Mouse (Mus musculus) CD8-positive naive resting alpha-beta T cell, adult 57 days (primary cell): ENCODE results near the gene Trnp1. TPM values are rescaled to one million over a fixed set of nuclear protein-coding genes. Genes with fewer than 3 reads are reported as not detected.

ENCODE experiments used
- total RNA-seq: library from RNA; stranded (reverse); gene quantifications from one replicate; pipeline ENCODE4 v1.2.4, GENCODE M21; 2023

The Trnp1 gene
- total RNA-seq = 27.5 TPM

GRCm38 (mm10) chr4:133498160-133498724 is at the start of gene Trnp1:
Trnp1 (minus strand) TSS chr4:133498550.

GRCm38 (mm10) chr4:133545272-133546231 is 47.2 kb upstream of the Trnp1 start, which contains the start of gene Nudc:
Nudc (minus strand) TSS chr4:133545996.

DNA sequence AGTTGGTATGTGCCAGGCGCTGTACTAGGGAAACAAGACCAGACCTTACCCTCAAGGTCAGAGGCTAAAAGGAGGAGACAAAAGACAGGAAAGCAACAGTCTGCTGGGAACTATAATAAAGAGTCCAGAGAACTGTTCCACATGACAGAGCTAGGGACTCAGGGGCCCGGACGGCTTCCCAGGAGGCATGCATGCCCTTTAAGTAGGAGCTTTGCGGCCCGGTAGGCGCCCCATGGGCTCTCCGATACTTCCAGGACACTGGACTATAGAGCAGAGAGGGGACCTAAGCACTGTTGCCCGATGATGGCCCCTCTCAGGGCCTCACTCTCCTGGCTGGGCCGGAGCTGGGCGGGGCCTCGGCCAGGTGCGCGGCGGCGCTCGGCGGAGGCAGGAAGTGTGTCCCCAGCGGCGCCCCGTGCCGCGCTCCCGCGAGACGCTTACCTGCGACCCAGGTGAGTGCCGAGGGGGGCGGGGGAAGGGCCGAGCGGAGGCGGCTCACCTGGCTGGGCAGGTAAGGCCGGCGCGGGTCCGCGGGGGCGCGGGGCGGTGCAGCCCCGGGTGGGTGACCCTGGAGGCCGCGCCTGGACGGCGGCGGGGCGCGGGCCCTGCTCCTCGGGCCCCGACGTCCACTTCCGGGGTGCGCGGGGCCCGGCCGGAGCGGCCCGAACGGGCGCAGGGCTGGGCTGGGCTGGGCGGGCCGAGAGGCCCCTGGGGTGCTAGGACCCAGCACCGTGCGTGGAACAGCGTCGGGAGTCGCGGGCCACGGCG is 20.4 kb upstream of the Trnp1 start, which contains the start of gene Kdf1:
Kdf1 (plus strand) TSS at position 363 of the 768 bp plus-strand sequence.

GRCm38 (mm10) chr4:133479458-133480184 is 18.7 kb downstream of the Trnp1 start, which contains the start of gene Tent5b:
Tent5b (plus strand) TSS chr4:133480132.

Other genes with a start within 250 kb of the Trnp1 start
- gene Sytl1, start 235.4 kb downstream of the Trnp1 start, total RNA-seq = 32.6 TPM
- 55.5 TPM for gene Tmem222, start 220.8 kb downstream of the Trnp1 start, total RNA-seq
- 44.1 TPM for gene Wdtc1, start 145.1 kb downstream of the Trnp1 start, total RNA-seq
- gene Slc9a1, start 128.8 kb downstream of the Trnp1 start, total RNA-seq = 49.2 TPM
- gene Tent5b, start 18.4 kb downstream of the Trnp1 start, total RNA-seq = not detected
- gene Kdf1, start 20.4 kb upstream of the Trnp1 start, total RNA-seq = 0.31 TPM
- 96.8 TPM for gene Nudc, start 47.4 kb upstream of the Trnp1 start, total RNA-seq
- gene Nr0b2, start 54.8 kb upstream of the Trnp1 start, total RNA-seq = not detected
- gene Gpatch3, start 76.2 kb upstream of the Trnp1 start, total RNA-seq = 23.5 TPM
- 24.1 TPM for gene Gpn2, start 85.8 kb upstream of the Trnp1 start, total RNA-seq
- 49.2 TPM for gene Sfn, start 103.6 kb upstream of the Trnp1 start, total RNA-seq
- gene Zdhhc18, start 151.6 kb upstream of the Trnp1 start, total RNA-seq = 197 TPM
- gene Pigv, start 174.1 kb upstream of the Trnp1 start, total RNA-seq = 24.6 TPM